Mouse (Mus musculus): Measurements from ENCODE around the gene Lysmd2. TPM values are rescaled to one million over a fixed set of nuclear protein-coding genes. Genes with fewer than 3 reads are reported as not detected.
"Not testable (repeated sequence)": the region's sequence is repeated elsewhere in the genome, so short reads cannot be mapped to it uniquely, and the experiment has no call there.

Lysmd2 gene
- polyA plus RNA-seq, 1 experiment from 2014 or later: 35.4 TPM

DNA sequence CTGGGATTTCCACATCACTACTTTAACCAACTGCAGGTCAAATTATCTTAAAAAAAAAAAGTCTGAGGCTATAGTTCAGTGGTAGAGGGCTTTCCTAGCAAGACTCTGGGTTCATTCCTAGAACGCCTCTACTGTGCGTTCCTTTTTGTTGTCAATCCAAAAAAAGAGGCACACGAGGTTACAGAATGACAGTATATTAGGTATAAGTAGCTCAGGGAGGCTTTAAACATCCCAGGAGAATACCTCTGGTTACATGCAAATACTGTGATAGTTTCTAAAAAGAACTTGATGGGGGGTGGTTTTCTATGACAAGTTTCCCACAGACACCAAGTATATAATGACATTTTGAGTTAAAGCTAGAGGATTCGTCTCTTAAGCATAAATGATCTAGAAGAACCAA lies 18.0 kb upstream of the Lysmd2 start:
- no peak for ATAC-seq (ENCODE audit: low FRiP score, low read depth)
- Histone ChIP-seq H3K4me1 (replicated peaks) (peaks cover 20% of the 10 kb centered on the region), H3K9ac (no peak overlapping the region), H3K27me3 (no peaks in the 10 kb centered on the region), H3K36me3 (peaks cover 13% of the 10 kb centered on the region; the same call in 1 of the 2 replicates), H3K4me2 (no peak overlapping the region), H3K27ac (replicated peaks) (no peak overlapping the region), H3K9me3 (no peaks in the 10 kb centered on the region), H3K4me3 (no peak overlapping the region)
- 92% methylated on average over 4 of the region's 4 CpGs for WGBS

DNA sequence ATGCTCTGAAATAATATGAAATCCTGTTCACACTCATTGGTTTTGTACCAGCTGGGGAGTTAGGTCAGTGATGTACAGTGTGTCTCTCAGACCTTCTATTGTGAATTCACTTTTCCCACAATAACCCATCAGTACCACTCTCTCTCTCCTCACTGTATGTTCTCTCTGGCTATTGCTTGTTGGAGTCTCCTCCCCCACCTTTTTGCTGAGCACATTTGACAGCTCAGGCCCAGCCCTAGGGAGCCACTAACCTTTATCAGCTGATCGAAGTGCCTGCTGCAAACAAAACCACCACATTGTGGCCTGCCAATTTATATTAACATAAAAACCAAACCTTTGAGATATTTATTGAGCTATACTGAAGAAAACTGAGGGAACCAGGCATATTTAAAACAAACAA lies 16.0 kb upstream of the Lysmd2 start:
- Histone ChIP-seq H3K4me2 (peak overlapping the region; percentile 64), H3K27ac (replicated peaks) (peak overlapping the region; percentile 90), H3K36me3 (peaks cover 6% of the 10 kb centered on the region; the same call in 1 of the 2 replicates), H3K9me3 (no peaks in the 10 kb centered on the region), H3K27me3 (no peaks in the 10 kb centered on the region), H3K4me1 (replicated peaks) (peaks cover 20% of the 10 kb centered on the region), H3K4me3 (peak overlapping the region; percentile 84), H3K9ac (peak overlapping the region; percentile 71)
- peak; percentile 43 for ATAC-seq (ENCODE audit: low FRiP score, low read depth)
- WGBS: 13% methylated on average over 1 of the region's 1 CpGs

DNA sequence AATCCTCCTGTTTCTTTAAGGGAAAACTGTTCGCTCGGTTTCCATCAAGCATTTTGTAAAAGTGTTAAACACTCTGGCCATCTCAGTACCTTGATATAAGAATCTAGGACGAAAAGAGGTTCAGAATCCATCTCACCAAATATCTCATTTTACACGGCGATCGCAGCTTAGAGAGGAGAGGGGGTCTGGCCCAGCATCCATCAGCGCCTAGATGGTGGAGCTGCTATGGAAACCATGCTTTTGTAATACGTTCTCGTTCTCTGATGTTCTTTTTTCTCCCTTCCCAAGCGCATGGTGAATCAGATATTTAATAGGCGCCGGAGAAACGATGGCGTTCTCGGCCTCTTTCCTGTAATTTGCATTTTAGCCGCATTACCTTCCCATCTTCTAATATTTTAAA lies 15.6 kb upstream of the Lysmd2 start:
- H3K36me3 ChIP-seq: 0 out of 2 replicates have a peak, but pooled peaks cover 3% of the 10 kb centered on the region
- H3K4me3 ChIP-seq: peak overlapping the region; percentile 84
- peak overlapping the region; percentile 71 for H3K9ac ChIP-seq
- H3K9me3 ChIP-seq: no peaks in the 10 kb centered on the region
- 7% methylated on average over 16 of the region's 16 CpGs for WGBS
- no peak for ATAC-seq (ENCODE audit: low FRiP score, low read depth)
- H3K4me2 ChIP-seq: peak overlapping the region; percentile 64
- H3K27me3 ChIP-seq: no peaks in the 10 kb centered on the region
- H3K4me1 ChIP-seq (replicated peaks): peaks cover 20% of the 10 kb centered on the region
- H3K27ac ChIP-seq (replicated peaks): peak overlapping the region; percentile 90

DNA sequence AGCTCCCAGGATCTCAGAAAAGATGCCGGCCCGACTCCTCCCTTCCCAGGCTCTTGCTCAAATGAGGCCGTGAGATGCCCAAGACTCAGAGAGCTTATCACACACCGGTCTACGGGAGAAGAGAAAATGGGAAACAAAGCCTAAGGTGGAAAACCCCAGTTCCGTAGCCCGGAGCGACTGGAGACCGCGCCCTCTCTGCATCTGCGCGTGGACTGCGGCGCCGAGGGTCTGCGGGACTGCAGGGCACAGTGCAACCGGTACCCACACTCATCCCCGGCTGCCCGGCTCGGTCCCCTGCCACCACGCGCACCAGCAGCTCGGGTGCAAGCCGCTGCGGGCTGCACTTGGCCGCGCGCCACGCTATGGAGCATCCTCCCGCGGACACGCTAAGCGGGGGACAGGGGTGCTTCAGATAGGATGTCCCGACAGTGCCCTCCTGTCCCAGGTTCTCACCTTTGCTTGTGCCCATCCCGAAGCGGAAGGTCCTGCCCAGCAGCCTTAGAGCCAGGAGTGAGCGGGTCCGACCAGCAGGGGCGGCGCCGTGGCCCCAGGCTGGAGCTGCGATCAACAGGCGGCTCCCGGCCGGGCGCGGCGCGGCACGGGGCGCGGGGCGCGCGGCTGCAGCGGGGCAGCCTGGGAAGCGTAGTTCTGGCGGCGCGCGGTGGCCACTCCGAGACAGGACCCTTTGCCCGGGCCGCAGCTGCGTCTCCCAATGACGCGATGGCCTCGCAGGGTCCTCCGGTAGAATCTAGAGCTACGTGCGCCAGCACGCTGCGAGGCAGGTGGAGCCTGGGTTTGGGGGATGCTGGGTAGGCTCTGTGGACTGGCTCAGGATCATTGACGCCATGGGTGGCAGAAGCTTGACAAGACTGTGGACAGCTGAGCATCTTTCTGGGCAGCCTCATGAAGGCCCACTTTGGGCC lies 14.7 kb upstream of the Lysmd2 start, which contains the start of gene Tmod2:
TSS of gene Tmod2 (minus strand) at position 755 of the 923 bp plus-strand sequence.
- no peaks in the 10 kb centered on the region for H3K36me3 ChIP-seq
- H3K27ac ChIP-seq (replicated peaks): peak within 1 kb of the TSS; percentile 90
- peaks cover 20% of the 10 kb centered on the region for H3K4me1 ChIP-seq (replicated peaks)
- no peaks in the 10 kb centered on the region for H3K27me3 ChIP-seq
- WGBS: under 1% methylated on average over 70 of the region's 74 CpGs
- peak within 1 kb of the TSS; percentile 64 for H3K4me2 ChIP-seq
- ATAC-seq (ENCODE audit: low FRiP score, low read depth): peak; percentile 93
- H3K9ac ChIP-seq: peak within 1 kb of the TSS; percentile 71
- H3K4me3 ChIP-seq: peak within 1 kb of the TSS; percentile 84
- H3K9me3 ChIP-seq: no peaks in the 10 kb centered on the region

DNA sequence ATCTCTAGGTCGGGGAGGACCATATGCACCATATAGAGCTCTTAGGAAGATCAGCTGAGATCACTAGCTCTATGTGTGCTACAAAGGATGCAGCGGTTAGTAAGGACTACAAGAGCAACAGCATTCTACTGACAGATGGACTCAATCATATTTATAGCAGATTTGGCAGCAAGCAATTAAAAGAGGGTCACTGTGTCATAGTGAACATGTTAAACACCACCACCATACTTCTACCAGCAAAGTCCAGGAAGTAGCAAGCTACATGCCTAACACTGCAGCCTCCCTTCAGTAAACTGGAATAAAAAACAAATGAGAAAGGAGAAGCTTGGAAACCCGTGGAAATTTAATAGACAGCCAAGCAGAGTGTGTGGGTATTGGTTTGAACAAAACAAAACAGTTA lies 9.0 kb upstream of the Lysmd2 start:
- Histone ChIP-seq H3K27ac (replicated peaks) (no peak overlapping the region), H3K9ac (no peak overlapping the region), H3K4me2 (no peak overlapping the region), H3K27me3 (no peaks in the 10 kb centered on the region), H3K4me1 (replicated peaks) (no peaks in the 10 kb centered on the region; the same call in 1 of the 2 replicates), H3K36me3 (no peaks in the 10 kb centered on the region), H3K4me3 (no peak overlapping the region), H3K9me3 (no peaks in the 10 kb centered on the region)
- 74% methylated on average over 3 of the region's 3 CpGs for WGBS
- ATAC-seq (ENCODE audit: low FRiP score, low read depth): no peak

DNA sequence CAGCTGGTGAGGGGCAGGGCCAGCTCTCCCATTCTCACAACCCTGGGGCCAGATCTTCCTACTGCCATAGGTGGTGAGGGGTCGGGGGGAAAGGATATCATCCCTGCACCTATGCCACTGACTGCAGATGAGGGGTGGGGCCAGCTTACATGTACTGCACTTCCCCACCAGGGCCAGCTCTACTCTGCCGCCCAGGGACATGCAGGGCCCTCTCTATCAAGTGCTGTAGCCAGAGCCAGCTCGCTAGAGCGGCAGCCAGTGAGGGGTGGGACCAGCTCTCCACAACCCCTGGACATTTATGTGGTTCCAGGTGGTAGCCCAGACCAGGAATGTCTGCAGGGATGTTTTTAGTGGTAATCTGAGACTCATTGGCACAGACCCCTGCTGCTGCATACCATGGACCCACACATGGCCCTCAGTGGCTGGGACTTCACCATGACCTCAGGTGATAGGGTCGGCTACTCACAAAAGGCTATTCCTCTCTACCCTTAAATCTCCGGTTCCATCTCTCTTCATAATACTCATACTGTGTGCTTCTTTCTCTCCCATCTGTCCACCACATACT lies 6.6 kb upstream of the Lysmd2 start:
- Histone ChIP-seq H3K27ac (replicated peaks) (no peak overlapping the region), H3K27me3 (no peaks in the 10 kb centered on the region), H3K9me3 (no peaks in the 10 kb centered on the region), H3K4me3 (no peak overlapping the region), H3K36me3 (no peaks in the 10 kb centered on the region), H3K9ac (no peak overlapping the region), H3K4me2 (no peak overlapping the region), H3K4me1 (replicated peaks) (no peaks in the 10 kb centered on the region)
- peak; percentile 27; the same call in 1 of the 2 replicates for ATAC-seq (ENCODE audit: low FRiP score, low read depth)
- WGBS: 85% methylated on average over 6 of the region's 6 CpGs

DNA sequence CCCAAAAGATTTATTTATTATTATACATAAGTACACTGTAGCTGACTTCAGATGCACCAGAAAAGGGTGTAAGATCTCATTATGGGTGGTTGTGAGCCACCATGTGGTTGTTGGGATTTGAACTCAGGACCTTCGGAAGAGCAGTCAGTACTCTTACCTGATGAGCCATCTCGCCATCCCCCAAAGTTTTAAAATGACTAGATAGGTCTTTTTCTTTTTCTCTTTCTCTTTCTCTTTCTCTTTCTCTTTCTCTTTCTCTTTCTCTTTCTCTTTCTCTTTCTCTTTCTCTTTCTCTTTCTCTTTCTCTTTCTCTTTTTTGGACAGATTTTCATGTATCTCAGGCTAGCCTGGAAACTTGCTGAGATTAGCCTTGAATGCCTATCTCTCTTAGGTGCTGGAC lies 5.8 kb upstream of the Lysmd2 start:
- H3K36me3 ChIP-seq; ATAC-seq (ENCODE audit: low FRiP score, low read depth); H3K4me1 ChIP-seq (replicated peaks); H3K4me3 ChIP-seq; H3K9ac ChIP-seq; H3K27me3 ChIP-seq; H3K4me2 ChIP-seq; H3K27ac ChIP-seq (replicated peaks); H3K9me3 ChIP-seq: not testable (repeated sequence)
- 96% methylated on average over 2 of the region's 2 CpGs for WGBS

DNA sequence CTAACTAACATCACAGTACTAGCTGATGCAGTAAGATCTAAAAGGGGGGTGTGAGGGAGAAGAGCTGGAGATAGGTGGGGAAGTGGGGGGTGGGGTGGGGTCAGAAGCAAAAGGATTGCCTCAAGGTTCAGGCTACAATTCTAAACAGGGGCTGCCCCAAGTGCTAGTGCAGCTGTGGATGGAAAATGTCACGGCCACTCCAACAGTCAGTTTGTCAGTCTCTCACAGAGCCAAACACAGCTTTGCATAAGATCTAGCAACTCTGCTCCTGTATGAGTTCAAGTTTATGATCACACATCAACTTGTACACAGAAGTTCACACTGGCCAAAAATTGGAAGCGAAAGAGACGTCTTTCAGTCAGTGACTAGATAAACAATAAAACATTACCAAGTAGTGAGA lies 4.1 kb upstream of the Lysmd2 start:
- H3K4me1 ChIP-seq (replicated peaks): peaks cover 8% of the 10 kb centered on the region
- H3K9ac ChIP-seq: no peak overlapping the region
- 89% methylated on average over 3 of the region's 3 CpGs for WGBS
- no peaks in the 10 kb centered on the region for H3K27me3 ChIP-seq
- no peak overlapping the region for H3K4me3 ChIP-seq
- no peak overlapping the region for H3K4me2 ChIP-seq
- ATAC-seq (ENCODE audit: low FRiP score, low read depth): no peak
- no peak overlapping the region for H3K27ac ChIP-seq (replicated peaks)
- H3K36me3 ChIP-seq: no peaks in the 10 kb centered on the region
- H3K9me3 ChIP-seq: no peaks in the 10 kb centered on the region

DNA sequence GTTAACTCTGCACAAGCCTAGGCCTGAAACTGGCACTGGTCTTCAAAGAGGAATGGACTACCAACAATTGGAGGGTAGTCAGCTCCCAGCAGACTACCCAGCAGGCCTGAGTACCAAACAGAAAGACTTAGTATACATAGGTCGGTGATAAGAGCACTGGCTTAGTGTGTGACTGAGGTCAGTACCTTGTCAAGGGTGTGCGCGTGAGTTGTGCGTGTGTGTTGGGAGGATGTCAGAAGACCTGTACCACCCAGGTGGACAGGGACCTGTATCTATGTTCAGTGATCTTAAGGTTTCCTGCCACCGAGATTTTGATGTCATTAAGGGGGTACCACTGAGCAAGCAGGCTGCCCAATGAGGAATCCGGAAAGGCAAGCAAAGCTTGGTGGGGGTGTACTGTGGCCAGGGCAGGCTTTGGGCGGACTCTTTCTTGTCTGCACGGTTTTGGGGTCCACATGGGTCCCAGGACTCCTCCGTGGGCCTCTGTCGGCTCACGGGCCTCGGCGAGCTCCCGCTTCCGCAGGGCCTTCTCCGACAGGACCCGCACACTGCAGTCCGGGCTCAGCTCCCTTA lies 472 bp upstream of the Lysmd2 start:
- Histone ChIP-seq H3K4me3 (peak overlapping the region; percentile 68), H3K9me3 (no peaks in the 10 kb centered on the region), H3K27ac (replicated peaks) (peak overlapping the region; percentile 97), H3K4me2 (peak overlapping the region; percentile 94), H3K9ac (peak overlapping the region; percentile 89), H3K36me3 (no peaks in the 10 kb centered on the region), H3K4me1 (replicated peaks) (peaks cover 21% of the 10 kb centered on the region), H3K27me3 (no peaks in the 10 kb centered on the region)
- ATAC-seq (ENCODE audit: low FRiP score, low read depth): peak; percentile 57
- WGBS: 14% methylated on average over 18 of the region's 18 CpGs

DNA sequence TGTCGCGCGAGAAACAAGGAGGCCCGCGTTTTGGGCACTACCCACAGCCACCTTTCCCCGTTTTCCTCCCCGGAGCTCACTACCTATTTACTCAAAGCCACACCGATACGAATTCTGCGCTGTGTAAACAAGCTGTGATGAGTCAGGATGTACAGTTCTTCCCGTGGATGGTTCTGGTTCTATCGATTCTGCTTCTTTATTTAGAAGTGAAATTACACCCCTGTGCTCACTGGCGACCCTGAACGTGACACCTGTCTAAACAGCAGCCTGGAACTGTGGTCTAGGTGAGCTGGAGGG lies 715 bp downstream of the Lysmd2 start:
- peak overlapping the region; percentile 97 for H3K27ac ChIP-seq (replicated peaks)
- peaks cover 21% of the 10 kb centered on the region for H3K4me1 ChIP-seq (replicated peaks)
- H3K36me3 ChIP-seq: no peaks in the 10 kb centered on the region
- H3K4me3 ChIP-seq: peak overlapping the region; percentile 68
- ATAC-seq (ENCODE audit: low FRiP score, low read depth): no peak; the same call in 1 of the 2 replicates
- H3K9me3 ChIP-seq: no peaks in the 10 kb centered on the region
- peak overlapping the region; percentile 94 for H3K4me2 ChIP-seq
- H3K9ac ChIP-seq: peak overlapping the region; percentile 89
- H3K27me3 ChIP-seq: no peaks in the 10 kb centered on the region
- WGBS: 1% methylated on average over 14 of the region's 14 CpGs

DNA sequence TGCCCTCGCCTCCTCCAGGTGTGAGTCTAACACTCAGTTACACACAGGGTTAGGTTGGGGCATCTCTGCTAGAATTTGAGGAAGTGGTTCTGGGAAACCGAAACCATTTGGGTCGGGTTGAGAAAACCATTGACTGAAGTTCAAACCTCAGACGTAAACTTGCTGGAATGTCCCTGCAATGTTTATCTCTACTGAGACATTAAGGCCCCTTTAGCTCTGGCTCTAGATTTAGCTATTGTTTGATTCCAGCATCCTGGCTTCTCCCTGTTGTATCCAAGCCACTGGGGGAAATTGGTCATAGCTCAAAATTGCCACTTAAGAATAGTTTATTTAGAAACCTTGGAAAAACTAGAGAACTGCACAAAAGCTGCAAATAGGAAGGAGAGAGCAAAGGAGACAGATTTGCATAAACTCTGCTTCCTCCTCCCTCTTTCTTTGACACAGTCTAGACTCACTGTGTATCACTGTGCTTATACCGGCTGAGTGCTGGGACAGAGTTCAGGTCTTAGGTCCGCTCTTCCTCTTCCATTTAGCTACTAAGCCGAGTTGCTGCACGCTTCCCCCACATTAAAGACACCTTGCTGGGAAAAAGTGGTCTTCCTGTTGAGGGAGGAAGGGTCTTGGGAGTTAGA lies 5.4 kb downstream of the Lysmd2 start:
- H3K9ac ChIP-seq: no peak overlapping the region
- no peaks in the 10 kb centered on the region for H3K9me3 ChIP-seq
- no peak overlapping the region for H3K4me2 ChIP-seq
- H3K36me3 ChIP-seq: peaks cover 2% of the 10 kb centered on the region; the same call in 1 of the 2 replicates
- H3K27me3 ChIP-seq: no peaks in the 10 kb centered on the region
- no peak overlapping the region for H3K27ac ChIP-seq (replicated peaks)
- no peak overlapping the region for H3K4me3 ChIP-seq
- 84% methylated on average over 8 of the region's 8 CpGs for WGBS
- no peak for ATAC-seq (ENCODE audit: low FRiP score, low read depth)
- peaks cover 18% of the 10 kb centered on the region; the same call in 1 of the 2 replicates for H3K4me1 ChIP-seq (replicated peaks)

DNA sequence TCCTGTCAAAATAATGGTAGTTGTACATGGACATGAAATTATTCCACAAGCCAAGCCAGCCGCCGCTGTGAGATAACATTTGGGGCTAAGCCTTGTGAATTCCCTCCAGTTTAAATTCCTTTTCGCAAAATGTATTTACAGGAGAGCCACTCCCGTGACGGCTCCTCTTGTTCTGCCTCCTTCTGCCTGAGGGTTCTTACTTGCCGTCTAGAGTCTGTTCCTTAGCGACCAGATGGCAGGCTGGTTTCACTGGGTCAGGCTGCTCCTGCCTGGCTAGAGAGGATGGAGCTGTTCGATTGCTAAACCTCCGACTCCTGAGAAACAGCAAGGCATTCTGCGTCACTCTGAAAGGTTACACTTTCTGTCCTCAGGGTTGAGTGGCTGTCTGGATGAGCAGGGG lies 6.6 kb downstream of the Lysmd2 start:
- Histone ChIP-seq H3K4me1 (replicated peaks) (peaks cover 12% of the 10 kb centered on the region; the same call in 1 of the 2 replicates), H3K27ac (replicated peaks) (0 out of 2 replicates have a peak overlapping the region, but pooled peaks have one; percentile 2)

More for the DNA sequence above, 6.6 kb downstream of the Lysmd2 start:
- Histone ChIP-seq H3K4me3 (no peak overlapping the region), H3K9ac (no peak overlapping the region), H3K36me3 (peaks cover 4% of the 10 kb centered on the region), H3K27me3 (no peaks in the 10 kb centered on the region), H3K4me2 (no peak overlapping the region), H3K9me3 (no peaks in the 10 kb centered on the region)
- WGBS: 38% methylated on average over 10 of the region's 10 CpGs
- ATAC-seq (ENCODE audit: low FRiP score, low read depth): no peak

All from hindbrain, embryonic 15.5 days (tissue).